Mouse (Mus musculus): Measurements from ENCODE around the gene Borcs8. TPM values are rescaled to one million over a fixed set of nuclear protein-coding genes. Genes with fewer than 3 reads are reported as not detected.

Gene Borcs8
- polyA plus RNA-seq (2015; fragmentation: Nextera tagmentation; extraction: Ambion mirVana): 42.6 and 43.2 TPM in 2 replicates

GRCm38 (mm10) chr8:70139026-70139857 is at the start of gene Borcs8, which contains the start of the genes Rfxank and Mef2b:
Borcs8 (plus strand) TSS chr8:70139499.
Rfxank (minus strand) TSS chr8:70139154.
Mef2b (plus strand) TSS chr8:70139711.
- H3K4me2 ChIP-seq: peak within 1 kb of the TSS; percentile 70
- H3K4me3 ChIP-seq (replicated peaks): peak within 1 kb of the TSS; percentile 81
- peak within 1 kb of the TSS; percentile 84 for H3K27ac ChIP-seq
- under 1% methylated on average over 46 of the region's 46 CpGs for WGBS
- H3K9me3 ChIP-seq: no peaks in the 10 kb centered on the region
- peak; percentile 97 for ATAC-seq (ENCODE audit: insufficient read depth, low FRiP score, low read depth)
- H3K9ac ChIP-seq: peak within 1 kb of the TSS; percentile 73
- peaks cover 16% of the 10 kb centered on the region for H3K4me1 ChIP-seq
- H3K27me3 ChIP-seq (replicated peaks): no peaks in the 10 kb centered on the region
- peaks cover 29% of the 10 kb centered on the region for H3K36me3 ChIP-seq

GRCm38 (mm10) chr8:70092786-70093185 is 46.5 kb upstream of the Borcs8 start:
- H3K36me3 ChIP-seq: no peaks in the 10 kb centered on the region
- H3K4me2 ChIP-seq: no peak overlapping the region
- peaks cover 40% of the 10 kb centered on the region for H3K27me3 ChIP-seq (replicated peaks)
- H3K27ac ChIP-seq: no peak overlapping the region
- 54% methylated on average over 8 of the region's 8 CpGs for WGBS
- H3K9me3 ChIP-seq: no peaks in the 10 kb centered on the region
- no peak overlapping the region for H3K9ac ChIP-seq
- no peak overlapping the region for H3K4me3 ChIP-seq (replicated peaks)
- peaks cover 5% of the 10 kb centered on the region for H3K4me1 ChIP-seq
- no peak for ATAC-seq (ENCODE audit: insufficient read depth, low FRiP score, low read depth)

- Histone ChIP-seq H3K9ac (no peak overlapping the region), H3K36me3 (no peaks in the 10 kb centered on the region), H3K4me1 (no peaks in the 10 kb centered on the region), H3K27ac (no peak overlapping the region), H3K4me3 (replicated peaks) (no peak overlapping the region), H3K27me3 (replicated peaks) (no peaks in the 10 kb centered on the region), H3K4me2 (no peak overlapping the region), H3K9me3 (no peaks in the 10 kb centered on the region)
- no peak for ATAC-seq (ENCODE audit: insufficient read depth, low FRiP score, low read depth)
- 74% methylated on average over 8 of the region's 8 CpGs for WGBS
Measured at GRCm38 (mm10) chr8:70099276-70099675, 40.0 kb upstream of the Borcs8 start.

- Histone ChIP-seq H3K9me3 (no peaks in the 10 kb centered on the region), H3K4me2 (no peak overlapping the region), H3K27me3 (replicated peaks) (no peaks in the 10 kb centered on the region), H3K36me3 (no peaks in the 10 kb centered on the region), H3K4me1 (no peaks in the 10 kb centered on the region), H3K9ac (no peak overlapping the region), H3K27ac (no peak overlapping the region), H3K4me3 (replicated peaks) (no peak overlapping the region)
- ATAC-seq (ENCODE audit: insufficient read depth, low FRiP score, low read depth): no peak
- WGBS: 79% methylated on average over 8 of the region's 8 CpGs
Measured at GRCm38 (mm10) chr8:70100241-70100640, 39.1 kb upstream of the Borcs8 start.

GRCm38 (mm10) chr8:70104506-70104905 is 34.8 kb upstream of the Borcs8 start:
- no peak for ATAC-seq (ENCODE audit: insufficient read depth, low FRiP score, low read depth)
- WGBS: 14% methylated on average over 6 of the region's 6 CpGs

GRCm38 (mm10) chr8:70104922-70105321 is 34.4 kb upstream of the Borcs8 start:
- no peak for ATAC-seq (ENCODE audit: insufficient read depth, low FRiP score, low read depth)
- no peak overlapping the region for H3K4me2 ChIP-seq
- H3K27ac ChIP-seq: no peak overlapping the region
- no peak overlapping the region for H3K4me3 ChIP-seq (replicated peaks)
- no peak overlapping the region for H3K9ac ChIP-seq
- WGBS: 75% methylated on average over 7 of the region's 7 CpGs
- H3K27me3 ChIP-seq (replicated peaks): peaks cover 5% of the 10 kb centered on the region; the same call in 1 of the 2 replicates
- H3K4me1 ChIP-seq: no peaks in the 10 kb centered on the region
- H3K9me3 ChIP-seq: no peaks in the 10 kb centered on the region
- no peaks in the 10 kb centered on the region for H3K36me3 ChIP-seq

More at GRCm38 (mm10) chr8:70104506-70104905, 34.8 kb upstream of the Borcs8 start:
- Histone ChIP-seq H3K4me2 (no peak overlapping the region), H3K4me3 (replicated peaks) (no peak overlapping the region), H3K27ac (no peak overlapping the region), H3K4me1 (no peaks in the 10 kb centered on the region), H3K36me3 (no peaks in the 10 kb centered on the region), H3K9me3 (no peaks in the 10 kb centered on the region), H3K27me3 (replicated peaks) (peaks cover under 1% of the 10 kb centered on the region; the same call in 1 of the 2 replicates), H3K9ac (no peak overlapping the region)

GRCm38 (mm10) chr8:70110451-70110850 is 28.8 kb upstream of the Borcs8 start:
- Histone ChIP-seq H3K27ac (no peak overlapping the region), H3K27me3 (replicated peaks) (peaks cover 58% of the 10 kb centered on the region), H3K9me3 (no peaks in the 10 kb centered on the region), H3K4me1 (no peaks in the 10 kb centered on the region), H3K4me3 (replicated peaks) (no peak overlapping the region), H3K4me2 (no peak overlapping the region), H3K9ac (no peak overlapping the region), H3K36me3 (no peaks in the 10 kb centered on the region)
- no peak for ATAC-seq (ENCODE audit: insufficient read depth, low FRiP score, low read depth)
- WGBS: 80% methylated on average over 2 of the region's 2 CpGs

- ATAC-seq (ENCODE audit: insufficient read depth, low FRiP score, low read depth): no peak
- no peaks in the 10 kb centered on the region for H3K9me3 ChIP-seq
- H3K27me3 ChIP-seq (replicated peaks): peaks cover 58% of the 10 kb centered on the region
- no peaks in the 10 kb centered on the region for H3K36me3 ChIP-seq
- H3K4me1 ChIP-seq: no peaks in the 10 kb centered on the region
- 46% methylated on average over 23 of the region's 23 CpGs for WGBS
- no peak overlapping the region for H3K4me3 ChIP-seq (replicated peaks)
- no peak overlapping the region for H3K4me2 ChIP-seq
- no peak overlapping the region for H3K9ac ChIP-seq
- H3K27ac ChIP-seq: no peak overlapping the region
Measured at GRCm38 (mm10) chr8:70111192-70111795, 28.0 kb upstream of the Borcs8 start.

- ATAC-seq (ENCODE audit: insufficient read depth, low FRiP score, low read depth): no peak
- H3K4me2 ChIP-seq: no peak overlapping the region
- H3K27me3 ChIP-seq (replicated peaks): peaks cover 70% of the 10 kb centered on the region
- no peak overlapping the region for H3K27ac ChIP-seq
- H3K9ac ChIP-seq: no peak overlapping the region
- no peaks in the 10 kb centered on the region for H3K36me3 ChIP-seq
- WGBS: 8% methylated on average over 43 of the region's 43 CpGs
- no peaks in the 10 kb centered on the region for H3K4me1 ChIP-seq
- H3K9me3 ChIP-seq: no peaks in the 10 kb centered on the region
- no peak overlapping the region for H3K4me3 ChIP-seq (replicated peaks)
Measured at GRCm38 (mm10) chr8:70112401-70113016, 26.8 kb upstream of the Borcs8 start.

- no peak overlapping the region for H3K9ac ChIP-seq
- no peaks in the 10 kb centered on the region for H3K4me1 ChIP-seq
- no peaks in the 10 kb centered on the region for H3K9me3 ChIP-seq
- peaks cover 89% of the 10 kb centered on the region for H3K27me3 ChIP-seq (replicated peaks)
- no peaks in the 10 kb centered on the region for H3K36me3 ChIP-seq
- WGBS: 19% methylated on average over 6 of the region's 6 CpGs
- no peak overlapping the region for H3K4me2 ChIP-seq
- ATAC-seq (ENCODE audit: insufficient read depth, low FRiP score, low read depth): no peak
- no peak overlapping the region for H3K4me3 ChIP-seq (replicated peaks)
- H3K27ac ChIP-seq: no peak overlapping the region
Measured at GRCm38 (mm10) chr8:70114488-70114887, 24.8 kb upstream of the Borcs8 start.

- Histone ChIP-seq H3K4me1 (no peaks in the 10 kb centered on the region), H3K27me3 (replicated peaks) (peaks cover 89% of the 10 kb centered on the region), H3K27ac (no peak overlapping the region), H3K4me3 (replicated peaks) (no peak overlapping the region), H3K4me2 (no peak overlapping the region), H3K9me3 (no peaks in the 10 kb centered on the region), H3K9ac (no peak overlapping the region), H3K36me3 (no peaks in the 10 kb centered on the region)
- WGBS: 66% methylated on average over 13 of the region's 13 CpGs
- ATAC-seq (ENCODE audit: insufficient read depth, low FRiP score, low read depth): no peak
Measured at GRCm38 (mm10) chr8:70114892-70115291, 24.4 kb upstream of the Borcs8 start.

- Histone ChIP-seq H3K36me3 (no peaks in the 10 kb centered on the region), H3K27me3 (replicated peaks) (peaks cover 75% of the 10 kb centered on the region)
- 4% methylated on average over 9 of the region's 9 CpGs for WGBS
Measured at GRCm38 (mm10) chr8:70117611-70118010, 21.7 kb upstream of the Borcs8 start.

More at GRCm38 (mm10) chr8:70117611-70118010, 21.7 kb upstream of the Borcs8 start:
- ATAC-seq (ENCODE audit: insufficient read depth, low FRiP score, low read depth): no peak
- Histone ChIP-seq H3K9ac (no peak overlapping the region), H3K4me3 (replicated peaks) (no peak overlapping the region), H3K9me3 (no peaks in the 10 kb centered on the region), H3K27ac (no peak overlapping the region), H3K4me2 (no peak overlapping the region), H3K4me1 (0 out of 2 replicates have a peak, but pooled peaks cover 5% of the 10 kb centered on the region)

Measured in stomach, embryonic 15.5 days (tissue).